Mouse (Mus musculus) bone marrow, adult 2 months (tissue): Measurements from ENCODE around the gene Gm20547.

ENCODE experiments used
- CTCF ChIP-seq: fragments of 200-500 bp; IDR thresholded peaks from 2 replicates; pipeline ENCODE4 v1.5.1; 2011; ENCODE audit warnings: low read length, control low read depth; ENCODE audit not compliant: control insufficient read depth, insufficient read depth
- POLR2A ChIP-seq: fragments of 200-500 bp; IDR thresholded peaks from 2 replicates; pipeline ENCODE4 v1.6.1; 2011; ENCODE audit warnings: low read depth, mild to moderate bottlenecking, control low read depth, low read length, borderline replicate concordance; ENCODE audit not compliant: control insufficient read depth

DNA sequence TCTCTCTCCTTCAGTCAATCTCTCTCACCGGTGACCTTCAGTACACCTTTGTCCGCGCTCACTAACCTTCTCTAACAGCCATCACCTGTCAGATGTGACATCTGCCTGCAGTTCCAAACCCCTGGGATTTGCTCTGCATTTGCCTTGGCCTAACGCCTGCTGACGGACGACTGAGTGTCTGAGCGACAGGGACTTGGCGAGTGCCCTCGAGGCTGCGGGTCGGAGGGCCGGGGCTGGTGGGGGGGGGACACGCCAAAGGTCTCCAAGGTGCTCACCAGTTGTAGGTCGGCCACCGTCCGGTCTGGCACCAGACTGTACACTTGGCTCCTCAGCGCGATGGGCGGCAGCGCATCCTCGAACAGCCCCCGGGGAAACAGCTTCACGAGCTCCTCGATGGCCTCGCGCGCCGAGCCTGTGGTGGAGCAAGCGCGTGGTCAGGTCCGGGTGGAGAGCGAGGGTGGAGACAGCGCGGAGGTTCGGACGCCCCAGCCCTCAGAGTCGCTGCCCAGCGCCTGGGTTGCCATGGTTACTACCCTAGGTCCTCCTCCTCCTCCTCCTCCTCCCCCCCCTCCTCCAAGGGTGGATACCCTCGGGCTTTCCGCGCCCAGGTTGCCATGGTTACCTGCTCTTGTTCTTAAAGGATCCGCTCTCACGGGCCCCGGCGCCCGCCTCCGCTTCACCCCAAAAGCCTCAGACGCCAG is 45.5 kb downstream of the Gm20547 start:
- TF ChIP-seq POLR2A (no peak), CTCF (no peak)
